9 mouse cellular contexts compared by ENCODE assay signal in the genomic region with DNA sequence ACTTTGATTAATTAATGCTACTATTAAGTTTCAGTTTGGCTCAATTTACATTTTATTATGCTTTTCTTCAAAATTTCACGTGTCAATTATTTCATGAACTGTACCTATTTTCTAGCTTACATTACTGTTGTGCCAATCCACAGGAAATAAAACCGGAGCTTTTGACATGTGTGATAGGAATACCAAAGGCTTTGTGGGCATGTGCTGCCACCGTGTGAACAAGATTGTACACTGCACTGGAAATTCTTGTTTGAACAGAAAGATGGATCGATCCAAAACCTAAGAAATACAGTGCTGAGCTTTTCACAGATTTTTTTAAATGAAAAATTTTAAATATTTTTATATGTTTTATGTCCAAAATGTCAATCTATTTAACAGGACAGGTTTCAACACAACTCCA.
DNase-seq lines count a peak whose midpoint lies in the region; ATAC-seq lines count a peak whose summit lies in the region.
"Had no signal": no experiment of that assay in that cellular context is flagged by ENCODE, and none has a peak within 500 bp of the region (broad histone marks: within the 10 kb centered on the region; RNA-seq: fewer than 3 reads in every experiment).

No protein-coding gene starts in this region.

- H3K9me3 ChIP-seq in midbrain, embryonic 14.5 days (ENCODE audit: control insufficient read depth, low read length), result no peaks in the 10 kb centered on the region
- H3K9me3 ChIP-seq: heart, embryonic 13.5 days had no signal

- 22% methylated on average over 4 of the region's 4 CpGs for WGBS in midbrain, embryonic 14.5 days

- H3K4me2 ChIP-seq in midbrain, embryonic 14.5 days (ENCODE audit: low read length), result no peak overlapping the region
- H3K4me2 ChIP-seq: heart, embryonic 13.5 days had no signal

- no peak overlapping the region for H3K27ac ChIP-seq in midbrain, embryonic 14.5 days (replicated peaks; ENCODE audit: low read depth, low read length)
- H3K27ac ChIP-seq: heart, embryonic 13.5 days had no signal

- ATAC-seq in midbrain, embryonic 14.5 days (ENCODE audit: low FRiP score, low TSS enrichment), result no peak
- ATAC-seq in erythroid progenitor cell, adult 5-6 weeks (replicated peaks; ENCODE audit: low FRiP score, poor library complexity, severe bottlenecking), result no peak

- H3K36me3 ChIP-seq in midbrain, embryonic 14.5 days (ENCODE audit: control insufficient read depth, insufficient read depth, low read length), result no peaks in the 10 kb centered on the region
- H3K36me3 ChIP-seq: heart, embryonic 13.5 days had no signal

- no peak overlapping the region for H3K4me3 ChIP-seq in midbrain, embryonic 14.5 days (replicated peaks; ENCODE audit: low read depth, low read length)
- H3K4me3 ChIP-seq: heart, embryonic 13.5 days had no signal

- no peaks in the 10 kb centered on the region for H3K4me1 ChIP-seq in midbrain, embryonic 14.5 days (ENCODE audit: control insufficient read depth, insufficient read depth, low read length)

- H3K27me3 ChIP-seq in midbrain, embryonic 14.5 days (ENCODE audit: control insufficient read depth, insufficient read depth, low read length), result no peaks in the 10 kb centered on the region
- H3K27me3 ChIP-seq: heart, embryonic 13.5 days had no signal

- intact Hi-C loops in heart, postnatal 25 days (cut with DNase I), result loop anchor here (1.0 kb wide), 1 partner anchor 98 kb away; no protein-coding TSS in a partner anchor

- H3K9ac ChIP-seq in midbrain, embryonic 14.5 days (replicated peaks; ENCODE audit: low read length), result no peak overlapping the region
- H3K9ac ChIP-seq: heart, embryonic 13.5 days had no signal

- peak; percentile 25 for DNase-seq in heart, postnatal 4 days
- no peak for DNase-seq in heart, postnatal 25 days (ENCODE audit: low spot score)
- peak; percentile 79 for DNase-seq in NIH3T3 (ENCODE audit: low read depth)
- DNase-seq in embryo, embryonic 10.5 days (ENCODE audit: low spot score), result peak; percentile 75
- peak; percentile 19 for DNase-seq in kidney, adult 9 months
- DNase-seq in midbrain, embryonic 14.5 days, result peak; percentile 87
- no peak for DNase-seq in urinary bladder, postnatal 25 days (ENCODE audit: low spot score)

Comparison
In these comparisons a context has a peak if more than half of its experiments do, and no peak if none do; other contexts are left out.
1. DNase-seq: peak in heart, postnatal 4 days (single experiment), NIH3T3 (single experiment), embryo, embryonic 10.5 days (single experiment), kidney, adult 9 months (single experiment) and midbrain, embryonic 14.5 days (single experiment); none in heart, postnatal 25 days (single experiment) and urinary bladder, postnatal 25 days (single experiment).